Mouse (Mus musculus): Measurements from ENCODE around the gene Atp1a2.

Gene Atp1a2

DNA sequence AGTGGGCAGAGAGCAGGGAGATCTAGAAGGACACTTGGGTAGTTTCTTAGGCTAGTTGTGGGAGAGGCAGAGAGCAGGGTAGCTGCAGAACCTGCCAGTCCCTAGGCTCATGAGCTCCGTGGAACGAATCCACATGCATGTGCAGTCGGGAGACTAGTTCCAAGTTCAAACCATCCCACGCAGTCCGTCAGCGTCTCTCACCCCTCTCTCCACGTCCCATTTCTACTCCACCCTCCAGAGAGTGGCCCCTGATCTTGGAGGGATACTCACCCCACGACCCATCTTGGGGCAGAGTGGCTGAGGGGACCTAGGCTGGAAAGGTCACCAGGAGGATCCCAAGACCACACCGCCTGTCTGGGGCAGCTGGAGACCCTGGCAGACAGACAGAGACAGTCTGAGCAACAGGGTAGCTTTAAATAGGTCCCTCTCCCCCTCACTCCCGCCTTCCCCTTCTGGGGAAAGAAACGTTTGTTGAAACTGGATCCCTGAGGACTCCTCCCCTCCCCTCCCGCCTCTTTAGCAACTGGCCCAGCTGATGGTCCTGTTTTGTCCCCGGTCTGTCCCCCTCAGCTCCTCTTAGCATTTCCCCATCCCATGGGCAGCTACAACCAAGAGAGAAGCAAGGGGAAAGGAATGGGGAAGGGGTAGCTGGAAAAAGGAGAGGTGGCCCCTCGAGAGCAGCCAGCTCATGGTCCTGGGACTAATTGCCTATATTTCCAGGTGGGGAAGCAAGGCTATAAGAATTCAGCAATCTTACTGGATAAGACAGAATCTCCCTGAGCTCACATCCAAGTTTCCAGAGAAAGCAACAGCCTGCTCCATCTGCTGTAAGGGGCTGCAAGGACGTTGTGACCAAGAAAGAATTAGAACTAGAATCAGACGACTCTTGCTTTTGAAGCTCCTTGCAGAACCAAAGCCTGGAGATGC lies at the start of gene Atp1a2:
Gene Atp1a2, minus strand, starts transcription at position 454 of the 927 bp plus-strand sequence.
- ATAC-seq (ENCODE audit: low TSS enrichment) = peak; percentile 47

GRCm38 (mm10) chr1:172347382-172347781 lies 49.5 kb upstream of the Atp1a2 start:
- ATAC-seq (ENCODE audit: low TSS enrichment) = no peak

DNA sequence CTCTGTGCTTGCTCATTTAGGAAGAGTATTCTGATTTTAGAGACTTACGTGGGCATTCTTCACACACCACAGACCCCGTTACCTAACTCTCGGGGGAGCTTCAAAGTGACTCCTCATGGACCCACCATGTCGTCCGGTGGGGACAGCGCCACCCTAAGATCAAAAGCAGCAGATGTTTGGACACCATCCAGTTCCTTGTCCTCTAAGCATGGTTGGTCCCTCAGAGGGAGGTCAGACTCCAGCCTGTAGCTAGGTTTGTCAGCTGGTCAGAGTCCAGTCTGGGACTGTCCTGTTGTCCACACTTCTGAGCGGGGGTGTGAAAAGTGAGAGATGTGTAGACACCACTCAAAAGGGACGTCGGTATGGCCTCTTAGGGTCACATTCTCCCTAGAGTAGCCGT lies 48.8 kb upstream of the Atp1a2 start:
- no peak for ATAC-seq (ENCODE audit: low TSS enrichment)

- no peak for ATAC-seq (ENCODE audit: low TSS enrichment)
Observed at GRCm38 (mm10) chr1:172344820-172345219, 47.0 kb upstream of the Atp1a2 start.

- ATAC-seq (ENCODE audit: low TSS enrichment) = no peak
Observed at GRCm38 (mm10) chr1:172343914-172344313, 46.0 kb upstream of the Atp1a2 start.

GRCm38 (mm10) chr1:172342729-172343128 lies 44.9 kb upstream of the Atp1a2 start:
- ATAC-seq (ENCODE audit: low TSS enrichment) = peak; percentile 43

DNA sequence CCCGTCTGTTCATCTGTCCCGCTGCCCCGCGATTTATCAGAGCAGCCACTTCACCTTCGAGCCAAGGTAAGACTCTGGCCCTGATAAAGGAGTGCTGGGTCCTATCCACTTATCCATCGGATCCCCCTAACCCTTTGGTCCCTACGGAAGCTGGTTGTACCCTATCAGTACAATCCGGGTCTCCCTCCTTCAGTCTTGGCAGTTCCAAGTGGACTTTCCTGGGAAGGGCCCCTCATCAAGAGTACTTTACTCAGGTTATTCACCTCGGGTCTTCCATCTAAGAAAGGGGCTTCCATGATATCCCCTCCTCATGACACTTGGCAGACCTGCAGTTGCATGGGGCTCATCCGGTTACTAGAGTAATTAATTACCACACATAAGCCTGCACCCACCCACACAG lies 43.5 kb upstream of the Atp1a2 start:
- no peak for ATAC-seq (ENCODE audit: low TSS enrichment)

- peak; percentile 79 for ATAC-seq (ENCODE audit: low TSS enrichment)
Observed at GRCm38 (mm10) chr1:172340729-172341321, 43.0 kb upstream of the Atp1a2 start, which contains the start of gene Kcnj10. TSS of gene Kcnj10 (plus strand) at chr1:172341210.

DNA sequence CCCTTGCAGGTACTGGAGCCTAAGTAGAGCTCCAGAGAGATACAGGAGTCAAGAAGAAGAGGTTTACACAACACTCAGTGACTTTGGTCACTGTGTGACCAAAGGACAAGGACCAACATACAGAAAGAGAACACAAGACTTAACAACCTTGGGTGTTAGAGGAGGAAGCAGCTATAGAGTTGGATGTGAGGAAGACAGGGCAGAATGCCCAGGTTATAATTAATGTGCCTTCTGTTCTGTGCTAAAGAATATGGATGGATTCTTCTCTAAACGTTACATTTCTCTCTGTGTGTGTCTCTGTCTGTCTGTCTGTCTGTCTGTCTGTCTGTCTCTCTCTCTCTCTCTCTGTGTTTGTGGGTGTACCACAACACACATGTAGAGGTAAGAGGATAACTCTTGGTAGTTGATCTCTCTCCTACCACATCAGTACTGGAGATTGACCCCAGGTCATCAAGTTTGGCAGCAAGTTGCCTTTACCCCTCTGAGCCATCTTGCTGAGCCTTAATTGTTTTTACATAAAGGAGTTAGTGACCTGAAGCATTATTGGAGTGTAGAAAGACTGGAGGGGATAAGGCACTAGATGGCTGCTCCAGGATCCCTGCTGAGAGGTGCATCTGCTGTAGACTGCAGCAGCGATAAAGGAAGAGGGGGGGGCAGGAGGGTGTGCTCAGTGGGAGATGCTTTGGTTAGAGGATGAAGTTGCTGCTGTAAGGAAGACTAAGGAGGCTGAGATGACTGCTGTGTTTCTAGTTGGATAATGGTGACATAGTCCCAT lies 39.7 kb upstream of the Atp1a2 start:
- no peak for ATAC-seq (ENCODE audit: low TSS enrichment)

- no peak for ATAC-seq (ENCODE audit: low TSS enrichment)
Observed at GRCm38 (mm10) chr1:172335804-172336203, 37.9 kb upstream of the Atp1a2 start.

DNA sequence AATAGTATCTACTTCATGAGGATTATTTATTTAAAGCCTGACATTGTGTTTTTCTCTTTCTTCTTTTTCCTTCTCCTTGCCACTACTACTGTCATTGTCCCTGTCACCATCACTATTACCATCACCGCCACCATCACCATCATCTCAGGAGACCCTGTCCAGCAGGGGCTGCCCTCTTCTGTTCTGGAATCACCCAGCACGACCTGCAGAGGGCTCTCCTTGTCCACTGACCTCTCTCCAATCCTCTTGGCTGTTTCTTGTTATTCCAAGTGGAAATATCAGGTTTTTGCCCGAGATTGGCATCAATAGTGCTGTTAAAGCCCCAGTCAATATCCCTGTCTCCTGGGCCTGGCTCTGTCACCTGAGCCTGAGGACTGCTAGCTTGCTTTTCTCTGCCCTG lies 35.6 kb upstream of the Atp1a2 start:
- no peak for ATAC-seq (ENCODE audit: low TSS enrichment)

DNA sequence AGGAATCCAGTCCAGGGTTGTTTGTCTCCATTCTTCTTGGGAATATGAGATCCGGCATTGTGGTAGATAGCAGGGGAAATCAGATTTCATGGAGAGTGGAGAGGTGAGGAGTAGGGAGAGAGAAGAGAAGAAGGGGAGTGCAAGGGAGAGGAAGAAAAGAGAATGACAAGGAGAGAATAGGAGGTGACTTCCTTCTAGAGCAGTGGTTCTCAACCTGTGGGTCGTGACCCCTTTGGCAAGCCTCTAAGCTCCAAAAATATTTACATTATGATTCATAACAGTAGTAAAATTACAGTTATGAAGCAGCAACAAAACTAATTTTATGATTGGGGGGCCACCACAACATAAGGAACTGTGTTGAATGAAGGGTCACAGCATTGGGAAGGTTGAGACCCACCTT lies 35.1 kb upstream of the Atp1a2 start:
- ATAC-seq (ENCODE audit: low TSS enrichment) = no peak

- ATAC-seq (ENCODE audit: low TSS enrichment) = peak; percentile 51
Observed at GRCm38 (mm10) chr1:172331422-172331947, 33.6 kb upstream of the Atp1a2 start.

GRCm38 (mm10) chr1:172329616-172330015 lies 31.8 kb upstream of the Atp1a2 start:
- ATAC-seq (ENCODE audit: low TSS enrichment) = no peak

GRCm38 (mm10) chr1:172329131-172329530 lies 31.3 kb upstream of the Atp1a2 start, which contains the start of gene Kcnj9:
TSS of gene Kcnj9 (minus strand) at chr1:172329318.
- peak; percentile 58 for ATAC-seq (ENCODE audit: low TSS enrichment)

DNA sequence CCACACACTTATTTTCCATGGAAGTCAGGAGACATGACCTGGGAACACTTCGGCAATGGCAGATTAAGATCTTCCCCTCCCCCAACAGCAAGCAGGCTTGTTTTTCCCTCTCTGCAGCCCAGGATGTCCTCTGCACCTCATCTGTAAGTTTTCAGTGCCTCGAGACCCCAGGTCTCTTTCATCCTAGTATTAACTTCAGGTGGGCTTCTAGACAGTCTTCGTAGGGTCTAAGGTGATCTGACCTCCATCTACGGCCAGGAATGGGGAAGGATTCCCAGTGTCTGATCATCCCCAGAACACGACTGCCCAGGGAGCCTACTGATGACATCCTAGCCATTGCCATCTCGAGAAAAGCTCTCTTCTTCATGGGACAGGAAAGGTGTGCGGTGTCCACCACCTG lies 30.6 kb upstream of the Atp1a2 start:
- no peak for ATAC-seq (ENCODE audit: low TSS enrichment)

GRCm38 (mm10) chr1:172328041-172328440 lies 30.2 kb upstream of the Atp1a2 start:
- no peak for ATAC-seq (ENCODE audit: low TSS enrichment)

- no peak for ATAC-seq (ENCODE audit: low TSS enrichment)
Observed at GRCm38 (mm10) chr1:172327206-172328001, 29.5 kb upstream of the Atp1a2 start.

DNA sequence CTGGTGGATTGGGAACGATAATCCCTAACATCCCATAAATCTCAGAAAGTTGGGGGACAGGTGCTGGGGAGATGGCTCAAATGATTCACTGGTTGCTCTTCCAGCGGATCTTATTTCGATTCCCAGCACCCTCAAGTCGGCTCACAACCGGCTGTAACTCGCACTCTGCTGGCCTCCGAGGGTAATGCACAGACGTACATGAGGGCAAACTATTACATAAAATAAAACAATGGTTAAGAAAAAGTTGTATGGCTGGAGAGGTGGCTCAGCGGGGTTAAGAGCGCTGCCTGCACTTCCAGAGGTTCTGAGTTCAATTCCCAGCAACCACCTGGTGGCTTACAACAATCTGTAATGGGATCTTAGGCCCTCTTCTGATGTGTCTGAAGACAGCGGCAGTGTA lies 28.8 kb upstream of the Atp1a2 start:
- no peak for ATAC-seq (ENCODE audit: low TSS enrichment)

DNA sequence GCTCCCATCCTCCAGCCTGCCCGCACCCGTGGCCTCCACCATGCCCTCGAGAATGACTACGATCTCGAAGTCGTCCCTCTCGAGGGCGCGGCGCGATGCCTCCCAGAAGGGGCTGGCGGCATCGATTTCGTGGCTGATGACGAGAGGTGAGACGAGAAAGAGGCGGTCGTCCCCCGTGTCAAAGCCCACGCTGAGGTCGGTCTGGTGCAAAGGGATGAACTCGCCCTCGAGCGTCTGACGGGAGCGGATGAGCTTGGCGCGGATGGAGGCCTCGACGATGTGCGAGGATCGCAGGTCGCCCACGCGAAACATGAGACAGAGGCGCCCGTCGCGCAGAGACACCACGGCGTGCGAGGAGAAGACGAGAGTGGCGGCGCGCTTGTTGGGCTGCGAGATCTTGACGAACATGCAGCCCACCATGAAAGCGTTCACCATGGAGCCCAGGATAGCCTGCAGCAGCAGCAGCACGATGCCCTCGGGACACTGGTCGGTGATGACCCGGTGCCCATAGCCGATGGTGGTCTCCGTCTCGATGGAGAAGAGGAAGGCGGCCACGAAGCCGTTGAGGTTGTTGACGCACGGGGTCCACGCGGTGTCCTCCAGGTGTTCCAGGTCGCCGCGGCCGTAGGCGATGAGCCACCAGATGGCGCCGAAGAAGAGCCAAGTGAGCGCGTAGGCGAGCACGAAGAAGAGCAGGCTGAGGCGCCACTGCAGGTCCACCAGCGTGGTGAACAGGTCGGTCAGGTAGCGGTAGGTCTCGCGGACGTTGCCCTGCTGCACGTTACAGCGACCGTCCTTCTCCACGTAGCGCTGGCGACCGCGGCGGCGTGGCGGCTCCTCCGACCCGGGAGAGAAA lies 28.0 kb upstream of the Atp1a2 start:
- no peak for ATAC-seq (ENCODE audit: low TSS enrichment)
